Mouse (Mus musculus) adrenal gland, postnatal 4 days (tissue): ENCODE results near the gene Smarcc1. TPM values are rescaled to one million over a fixed set of nuclear protein-coding genes. Genes with fewer than 3 reads are reported as not detected.

Experiments used
- DNase-seq, 2 experiments: peaks; one replicate each; pipeline ENCODE4 v3.0.0; 2021 to 2022; ENCODE audit warnings: low spot score in 2 of 2, mixed read lengths in 2 of 2
- microRNA-seq: library from miRNA; unstranded; fragments of <30 nt; microRNA quantifications from one replicate; pipeline ENCODE4 v1.2.0, GENCODE M21; 2021
- total RNA-seq, 2 experiments: library from RNA; stranded (reverse); gene quantifications; 2 replicates each; pipeline ENCODE4 v1.2.3; 2021

The Smarcc1 gene
- total RNA-seq, 2 experiments from 2014 or later: 90.4 to 100 TPM

GRCm38 (mm10) chr9:110277431-110277881, 159.9 kb downstream of the Smarcc1 start:
- DNase-seq: peak in 1 of 2 experiments; percentile 27

GRCm38 (mm10) chr9:110284075-110284697, 166.7 kb downstream of the Smarcc1 start:
- no peak for DNase-seq

GRCm38 (mm10) chr9:110287321-110287924, 169.9 kb downstream of the Smarcc1 start:
- no peak for DNase-seq

Small RNAs within 50 kb of the gene (microRNA-seq; reads per million reads assigned to microRNA genes)
- 45.5 reads per million, percentile 37 among the genes with 10 or more reads in this experiment for gene Mir6236

Other genes with a start within 250 kb of the Smarcc1 start
- gene Cdc25a, start 242.1 kb upstream of the Smarcc1 start, total RNA-seq: 10 to 100 TPM; 25.5 to 28.3 TPM
- gene Map4, start 186.2 kb upstream of the Smarcc1 start, total RNA-seq: 100 to 1,000 TPM; 118 to 124 TPM
- gene Dhx30, start 122 bp downstream of the Smarcc1 start, total RNA-seq: 100 to 1,000 TPM; 102 to 111 TPM
- 10 to 100 TPM; 38.5 to 41.4 TPM for gene Cspg5, start 126.1 kb downstream of the Smarcc1 start, total RNA-seq
- gene Elp6, start 187.5 kb downstream of the Smarcc1 start, total RNA-seq: 10 to 100 TPM; 11.1 to 12.5 TPM
- gene Scap, start 215.6 kb downstream of the Smarcc1 start, total RNA-seq: 100 to 1,000 TPM; 117 to 130 TPM